30 mouse cellular contexts compared by ENCODE assay signal in the genomic region with DNA sequence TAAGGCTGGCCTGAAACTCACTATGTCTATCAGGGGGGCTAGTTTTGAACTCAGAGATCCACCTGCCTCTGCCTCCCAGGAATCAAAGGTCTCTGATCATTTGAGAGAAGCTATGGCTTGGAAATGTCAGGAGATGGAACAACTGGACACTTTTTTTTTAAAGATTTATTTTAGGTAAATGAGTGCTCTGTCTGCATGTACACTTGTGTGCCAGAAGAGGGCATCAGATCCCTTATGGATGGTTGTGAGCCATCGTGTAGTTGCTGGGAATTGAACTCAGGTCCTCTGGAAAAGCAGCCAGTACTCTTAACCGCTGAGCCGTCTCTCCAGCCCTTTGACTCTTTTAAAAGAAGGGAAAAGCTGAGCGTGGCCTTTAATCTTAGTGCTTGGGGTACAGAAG. TPM values are rescaled to one million over a fixed set of nuclear protein-coding genes. Genes with fewer than 3 reads are reported as not detected.
A peak's percentile ranks its signal among the peaks of the same experiment; 100 is the strongest.
DNase-seq lines count a peak whose midpoint lies in the region; ATAC-seq and TF ChIP-seq lines count a peak whose summit lies in the region.
"Had no signal": no experiment of that assay in that cellular context is flagged by ENCODE, and none has a peak within 500 bp of the region (broad histone marks: within the 10 kb centered on the region; RNA-seq: fewer than 3 reads in every experiment).

No protein-coding gene starts in this region.

- in situ Hi-C loops in CH12.LX (cut with MboI; ENCODE audit: low pct_ligation_motif_present, low pct_unique_long_range_greater_than_20kb, low sequenced_read_pairs) = no loop called here

- H3K36me3 ChIP-seq in heart, postnatal 0 days (replicated peaks; ENCODE audit: control insufficient read depth, insufficient read depth, low read length) = no peaks in the 10 kb centered on the region
- H3K36me3 ChIP-seq in liver, embryonic 14.5 days (replicated peaks; ENCODE audit: control insufficient read depth, insufficient read depth, low read depth) = no peaks in the 10 kb centered on the region
- no peaks in the 10 kb centered on the region for H3K36me3 ChIP-seq in liver, embryonic 12.5 days
- no peaks in the 10 kb centered on the region for H3K36me3 ChIP-seq in CH12.LX (replicated peaks in 1 of 2; ENCODE audit: control insufficient read depth in 1 of 2, insufficient read depth in 1 of 2, low read length in 1 of 2)
- H3K36me3 ChIP-seq: forebrain, embryonic 15.5 days; heart, embryonic 15.5 days; limb, embryonic 13.5 days; liver, embryonic 15.5 days; neural tube, embryonic 12.5 days had no signal

- TF ChIP-seq RAD21 in CH12.LX (IDR thresholded peaks at IDR 0.05; ENCODE audit: low read depth, low read length) = peak; percentile 41

- no peak for DNase-seq in heart, postnatal 0 days (ENCODE audit: low spot score)
- DNase-seq in heart, adult 9 months (ENCODE audit: low spot score in 2 of 2) = no peak
- no peak for DNase-seq in liver, embryonic 14.5 days (ENCODE audit: low read depth in 3 of 3, low spot score in 3 of 3)
- no peak for DNase-seq in CH12.LX (ENCODE audit: extremely low read depth)
- DNase-seq in induced T-regulatory cell, adult 2 months (ENCODE audit: low read depth) = peak; percentile 24
- no peak for DNase-seq in adrenal gland, postnatal 25 days
- DNase-seq: adrenal gland, postnatal 36 days; B cell, adult 2 months; cerebellum, adult 9-10 months; gastrocnemius, postnatal 36 days; kidney, adult 8-10 months; kidney, postnatal 14 days; lung, postnatal 14 days; midbrain, embryonic 14.5 days; right cerebral cortex, postnatal 14 days had no signal

- peaks cover 21% of the 10 kb centered on the region for H3K4me1 ChIP-seq in heart, postnatal 0 days (ENCODE audit: control insufficient read depth, insufficient read depth)
- no peaks in the 10 kb centered on the region; a peak in 2 of 4 replicates for H3K4me1 ChIP-seq in liver, embryonic 14.5 days (replicated peaks; ENCODE audit: control insufficient read depth in 2 of 2, insufficient read depth in 2 of 2, low read length in 1 of 2)
- peaks cover 37% of the 10 kb centered on the region for H3K4me1 ChIP-seq in liver, embryonic 12.5 days
- H3K4me1 ChIP-seq in CH12.LX (ENCODE audit: control insufficient read depth in 1 of 2, insufficient read depth in 2 of 2) = peaks cover 3 to 24% of the 10 kb centered on the region in 2 experiments; a peak in 2 of 4 replicates

- TF ChIP-seq CTCF in heart, postnatal 0 days (IDR thresholded peaks at IDR 0.05; ENCODE audit: low read depth) = 0 out of 2 replicates have a peak, but pooled peaks have one; percentile 13
- peak; percentile 60 for TF ChIP-seq CTCF in liver, embryonic 14.5 days (IDR thresholded peaks at IDR 0.05; ENCODE audit: low read depth)
- TF ChIP-seq CTCF in CH12.LX (conservative IDR thresholded peaks at IDR 0.05 in 1 of 2, IDR thresholded peaks at IDR 0.05 in 1 of 2; ENCODE audit: low read depth in 2 of 2, low read length in 2 of 2) = peak in 1 of 2 experiments; percentile 51; a peak in 2 of 4 replicates

- no peak overlapping the region for H3K4me3 ChIP-seq in heart, postnatal 0 days (ENCODE audit: low read depth, low read length)
- H3K4me3 ChIP-seq in liver, embryonic 14.5 days (ENCODE audit: insufficient read depth in 1 of 2, low read depth in 2 of 2, low read length in 2 of 2) = no peak overlapping the region
- H3K4me3 ChIP-seq in liver, embryonic 12.5 days = no peak overlapping the region
- H3K4me3 ChIP-seq in CH12.LX (replicated peaks in 1 of 3; ENCODE audit: low read depth in 2 of 3, low read length in 2 of 3, poor library complexity in 1 of 3) = no peak overlapping the region
- H3K4me3 ChIP-seq: forebrain, embryonic 15.5 days; heart, embryonic 15.5 days; limb, embryonic 13.5 days; liver, embryonic 15.5 days; megakaryocyte, embryonic 14.5 days; neural tube, embryonic 12.5 days had no signal

- no peak for ATAC-seq in heart, postnatal 0 days (ENCODE audit: insufficient read depth, low read depth)
- ATAC-seq in liver, embryonic 14.5 days (ENCODE audit: insufficient read depth) = no peak
- ATAC-seq in liver, embryonic 12.5 days = no peak
- ATAC-seq: forebrain, embryonic 15.5 days; hindbrain, embryonic 16.5 days had no signal

- no peak overlapping the region for H3K9ac ChIP-seq in heart, postnatal 0 days (replicated peaks; ENCODE audit: low read depth, low read length)
- H3K9ac ChIP-seq in liver, embryonic 14.5 days (replicated peaks) = no peak overlapping the region
- H3K9ac ChIP-seq in liver, embryonic 12.5 days = no peak overlapping the region
- H3K9ac ChIP-seq in CH12.LX (ENCODE audit: insufficient read depth, low read depth) = no peak overlapping the region
- H3K9ac ChIP-seq: forebrain, embryonic 15.5 days; heart, embryonic 15.5 days; limb, embryonic 13.5 days; liver, embryonic 15.5 days; neural tube, embryonic 12.5 days had no signal

- H3K9me3 ChIP-seq in heart, postnatal 0 days (replicated peaks; ENCODE audit: control insufficient read depth, low read length) = no peaks in the 10 kb centered on the region
- no peaks in the 10 kb centered on the region; the same call in 1 of the 2 replicates for H3K9me3 ChIP-seq in liver, embryonic 14.5 days (ENCODE audit: control insufficient read depth, low read length)
- H3K9me3 ChIP-seq in liver, embryonic 12.5 days (replicated peaks) = 0 out of 2 replicates have a peak, but pooled peaks cover 5% of the 10 kb centered on the region
- H3K9me3 ChIP-seq in CH12.LX (replicated peaks; ENCODE audit: low read length) = peaks cover 19% of the 10 kb centered on the region
- H3K9me3 ChIP-seq: forebrain, embryonic 15.5 days; heart, embryonic 15.5 days; limb, embryonic 13.5 days; liver, embryonic 15.5 days had no signal

- peaks cover 22% of the 10 kb centered on the region for H3K27me3 ChIP-seq in heart, postnatal 0 days (ENCODE audit: control insufficient read depth, insufficient read depth, low read length)
- H3K27me3 ChIP-seq in liver, embryonic 14.5 days (ENCODE audit: control insufficient read depth, insufficient read depth, low read length) = peaks cover 53% of the 10 kb centered on the region
- H3K27me3 ChIP-seq in liver, embryonic 12.5 days (replicated peaks) = peaks cover 80% of the 10 kb centered on the region
- peaks cover 65% of the 10 kb centered on the region for H3K27me3 ChIP-seq in CH12.LX (replicated peaks)

- dilution Hi-C loops in CH12.LX (cut with MboI; ENCODE audit: extremely low pct_ligation_motif_present, extremely low pct_unique_long_range_greater_than_20kb, low sequenced_read_pairs) = no loop called here

- no peak overlapping the region for H3K27ac ChIP-seq in heart, postnatal 0 days (ENCODE audit: low read depth)
- H3K27ac ChIP-seq in liver, embryonic 14.5 days = no peak overlapping the region
- no peak overlapping the region for H3K27ac ChIP-seq in liver, embryonic 12.5 days
- H3K27ac ChIP-seq in CH12.LX (ENCODE audit: insufficient read depth, low read depth) = no peak overlapping the region
- H3K27ac ChIP-seq: forebrain, embryonic 15.5 days; heart, embryonic 15.5 days; limb, embryonic 13.5 days; liver, embryonic 15.5 days; neural tube, embryonic 12.5 days had no signal

- 81% methylated on average over 4 of the region's 4 CpGs for WGBS in heart, postnatal 0 days
- WGBS in liver, embryonic 14.5 days (ENCODE audit: insufficient replicate concordance) = 70% methylated on average over 4 of the region's 4 CpGs
- 66% methylated on average over 4 of the region's 4 CpGs for WGBS in liver, embryonic 12.5 days (ENCODE audit: insufficient replicate concordance)

- no peak for TF ChIP-seq POLR2A in CH12.LX (IDR thresholded peaks at IDR 0.05; ENCODE audit: low read depth, low read length)

- no peak overlapping the region for H3K4me2 ChIP-seq in heart, postnatal 0 days (ENCODE audit: low read depth, low read length)
- H3K4me2 ChIP-seq in liver, embryonic 14.5 days (ENCODE audit: low read depth) = no peak overlapping the region
- no peak overlapping the region for H3K4me2 ChIP-seq in liver, embryonic 12.5 days
- H3K4me2 ChIP-seq in CH12.LX (ENCODE audit: insufficient read depth, low read depth, poor library complexity, severe bottlenecking) = no peak overlapping the region
- H3K4me2 ChIP-seq: forebrain, embryonic 15.5 days; heart, embryonic 15.5 days; limb, embryonic 13.5 days; liver, embryonic 15.5 days; neural tube, embryonic 12.5 days had no signal

- no peaks in the 10 kb centered on the region for H3K79me2 ChIP-seq in CH12.LX (replicated peaks; ENCODE audit: control insufficient read depth, extremely low read depth, insufficient read depth, poor library complexity, severe bottlenecking)

- no peak for TF ChIP-seq EP300 in heart, postnatal 0 days (IDR thresholded peaks at IDR 0.05; ENCODE audit: low read depth)
- no peak for TF ChIP-seq EP300 in liver, embryonic 14.5 days (IDR thresholded peaks at IDR 0.05; ENCODE audit: low read depth)
- TF ChIP-seq EP300 in CH12.LX (IDR thresholded peaks at IDR 0.05; ENCODE audit: low read length) = no peak

RNA-seq across cellular contexts. Expression of gene Tmem102, which starts 1.0 kb away (rescaled TPM):
- 0.43 and 2.7 TPM in 2 replicates for total RNA-seq in heart, postnatal 0 days (2014; rRNA removed; ENCODE audit: low replicate concordance)
- polyA plus RNA-seq in heart, postnatal 0 days (2015; fragmentation: Nextera tagmentation; extraction: Ambion mirVana) = 2.6 TPM in 2 replicates
- 0.25 TPM in 2 replicates for polyA plus RNA-seq in liver, embryonic 14.5 days (2012; rRNA removed)
- 0.57 and 0.80 TPM in 2 replicates for polyA plus RNA-seq in liver, embryonic 14.5 days (2014; fragmentation: Nextera tagmentation; extraction: Ambion mirVana)
- polyA plus RNA-seq in liver, embryonic 12.5 days (2016; fragmentation: Nextera tagmentation; extraction: Ambion mirVana) = 0.59 and 0.72 TPM in 2 replicates
- 0.08 TPM in 2 replicates for total RNA-seq in CH12.LX (2012; rRNA removed)
- total RNA-seq in CH12.LX (2014; rRNA removed) = not detected in 2 replicates
- 0.16 TPM in 1 of 2 replicates, not detected in the other for polyA plus RNA-seq in CH12.LX (2012; ENCODE audit: insufficient read length, low read depth)
- not detected in 2 replicates for total RNA-seq in adrenal gland, postnatal 25 days (2021)
- total RNA-seq: left cerebral cortex, postnatal 25 days had no signal

RNA-seq across cellular contexts. Expression of gene Fgf11, which starts 4.7 kb away (rescaled TPM):
- 5.3 and 5.7 TPM in 2 replicates for total RNA-seq in heart, postnatal 0 days (2014; rRNA removed; ENCODE audit: low replicate concordance)
- 0.75 and 1.0 TPM in 2 replicates for polyA plus RNA-seq in heart, postnatal 0 days (2015; fragmentation: Nextera tagmentation; extraction: Ambion mirVana)
- 0.41 and 0.42 TPM in 2 replicates for polyA plus RNA-seq in liver, embryonic 14.5 days (2012; rRNA removed)
- polyA plus RNA-seq in liver, embryonic 14.5 days (2014; fragmentation: Nextera tagmentation; extraction: Ambion mirVana) = 0.06 and 0.13 TPM in 2 replicates
- polyA plus RNA-seq in liver, embryonic 12.5 days (2016; fragmentation: Nextera tagmentation; extraction: Ambion mirVana) = 0.45 and 0.48 TPM in 2 replicates
- total RNA-seq in CH12.LX (2012; rRNA removed) (0.92 and 0.93 TPM in 2 replicates), CH12.LX (2014; rRNA removed) (1.6 and 1.8 TPM in 2 replicates)
- polyA plus RNA-seq in CH12.LX (2012; ENCODE audit: insufficient read length, low read depth) = 3.7 and 3.9 TPM in 2 replicates
- 3.6 and 3.9 TPM in 2 replicates for total RNA-seq in adrenal gland, postnatal 25 days (2021)

RNA-seq across cellular contexts. Expression of gene Gm39566, which starts 8.7 kb away (rescaled TPM):
- total RNA-seq in heart, postnatal 0 days (2014; rRNA removed; ENCODE audit: low replicate concordance) = not detected in 2 replicates
- not detected in 2 replicates for polyA plus RNA-seq in heart, postnatal 0 days (2015; fragmentation: Nextera tagmentation; extraction: Ambion mirVana)
- polyA plus RNA-seq in liver, embryonic 14.5 days (2012; rRNA removed) = not detected in 2 replicates
- polyA plus RNA-seq in liver, embryonic 14.5 days (2014; fragmentation: Nextera tagmentation; extraction: Ambion mirVana) = not detected in 2 replicates
- not detected in 2 replicates for polyA plus RNA-seq in liver, embryonic 12.5 days (2016; fragmentation: Nextera tagmentation; extraction: Ambion mirVana)
- total RNA-seq in CH12.LX (2012; rRNA removed) (not detected in 2 replicates), CH12.LX (2014; rRNA removed) (not detected in 2 replicates)
- not detected in 2 replicates for polyA plus RNA-seq in CH12.LX (2012; ENCODE audit: insufficient read length, low read depth)
- not detected in 2 replicates for total RNA-seq in adrenal gland, postnatal 25 days (2021)
- total RNA-seq: adrenal gland, postnatal 36 days; gastrocnemius, postnatal 36 days; heart, adult 8-10 months; hematopoietic stem cell, adult 5-6 weeks; layer of hippocampus, adult 8-10 months; left cerebral cortex, postnatal 25 days had no signal
- polyA plus RNA-seq: embryonic facial prominence, embryonic 14.5 days; forebrain, embryonic 15.5 days; heart, embryonic 15.5 days; hindbrain, embryonic 16.5 days; limb, embryonic 13.5 days; liver, embryonic 15.5 days; midbrain, embryonic 14.5 days; neural tube, embryonic 12.5 days; thymus, postnatal 0 days; urinary bladder, adult 2 months had no signal

RNA-seq across cellular contexts. Expression of gene Chrnb1, which starts 10.6 kb away (rescaled TPM):
- total RNA-seq in heart, postnatal 0 days (2014; rRNA removed; ENCODE audit: low replicate concordance) = 2.5 and 11.2 TPM in 2 replicates
- 2.7 and 3.1 TPM in 2 replicates for polyA plus RNA-seq in heart, postnatal 0 days (2015; fragmentation: Nextera tagmentation; extraction: Ambion mirVana)
- 0.44 and 0.58 TPM in 2 replicates for polyA plus RNA-seq in liver, embryonic 14.5 days (2012; rRNA removed)
- polyA plus RNA-seq in liver, embryonic 14.5 days (2014; fragmentation: Nextera tagmentation; extraction: Ambion mirVana) = 0.32 and 0.33 TPM in 2 replicates
- polyA plus RNA-seq in liver, embryonic 12.5 days (2016; fragmentation: Nextera tagmentation; extraction: Ambion mirVana) = 0.63 and 0.64 TPM in 2 replicates
- total RNA-seq in CH12.LX (2012; rRNA removed) = 2.1 and 2.2 TPM in 2 replicates
- 1.9 TPM in 2 replicates for total RNA-seq in CH12.LX (2014; rRNA removed)
- 5.9 and 6.6 TPM in 2 replicates for polyA plus RNA-seq in CH12.LX (2012; ENCODE audit: insufficient read length, low read depth)
- 1.8 and 2.4 TPM in 2 replicates for total RNA-seq in adrenal gland, postnatal 25 days (2021)

RNA-seq across cellular contexts. Expression of gene Spem2, which starts 11.9 kb away (rescaled TPM):
- total RNA-seq in heart, postnatal 0 days (2014; rRNA removed; ENCODE audit: low replicate concordance) = not detected in 2 replicates
- not detected in 2 replicates for polyA plus RNA-seq in heart, postnatal 0 days (2015; fragmentation: Nextera tagmentation; extraction: Ambion mirVana)
- polyA plus RNA-seq in liver, embryonic 14.5 days (2012; rRNA removed) = not detected in 2 replicates
- polyA plus RNA-seq in liver, embryonic 14.5 days (2014; fragmentation: Nextera tagmentation; extraction: Ambion mirVana) = not detected in 2 replicates
- polyA plus RNA-seq in liver, embryonic 12.5 days (2016; fragmentation: Nextera tagmentation; extraction: Ambion mirVana) = not detected in 2 replicates
- total RNA-seq in CH12.LX (2012; rRNA removed) = not detected in 2 replicates
- not detected in 2 replicates for total RNA-seq in CH12.LX (2014; rRNA removed)
- polyA plus RNA-seq in CH12.LX (2012; ENCODE audit: insufficient read length, low read depth) = not detected in 2 replicates
- not detected in 2 replicates for total RNA-seq in adrenal gland, postnatal 25 days (2021)
- total RNA-seq: adrenal gland, postnatal 36 days; gastrocnemius, postnatal 36 days; heart, adult 8-10 months; hematopoietic stem cell, adult 5-6 weeks; layer of hippocampus, adult 8-10 months; left cerebral cortex, postnatal 25 days had no signal
- polyA plus RNA-seq: embryonic facial prominence, embryonic 14.5 days; forebrain, embryonic 15.5 days; heart, embryonic 15.5 days; hindbrain, embryonic 16.5 days; limb, embryonic 13.5 days; liver, embryonic 15.5 days; midbrain, embryonic 14.5 days; neural tube, embryonic 12.5 days; thymus, postnatal 0 days; urinary bladder, adult 2 months had no signal
